Mouse (Mus musculus) mammary gland, adult 2 months (tissue): Measurements from ENCODE around the gene Idi2. TPM values are rescaled to one million over a fixed set of nuclear protein-coding genes. Genes with fewer than 3 reads are reported as not detected.

Experiments
- polyA plus RNA-seq: library from polyadenylated mRNA; depleted of rRNA; stranded (reverse); fragments of >200 nt; gene quantifications from 2 replicates; pipeline ENCODE4 v1.2.3, GENCODE M21; 2012; ENCODE audit warnings: low replicate concordance; rRNA removed

Idi2 gene
- polyA plus RNA-seq: not detected in 2 replicates

DNA sequence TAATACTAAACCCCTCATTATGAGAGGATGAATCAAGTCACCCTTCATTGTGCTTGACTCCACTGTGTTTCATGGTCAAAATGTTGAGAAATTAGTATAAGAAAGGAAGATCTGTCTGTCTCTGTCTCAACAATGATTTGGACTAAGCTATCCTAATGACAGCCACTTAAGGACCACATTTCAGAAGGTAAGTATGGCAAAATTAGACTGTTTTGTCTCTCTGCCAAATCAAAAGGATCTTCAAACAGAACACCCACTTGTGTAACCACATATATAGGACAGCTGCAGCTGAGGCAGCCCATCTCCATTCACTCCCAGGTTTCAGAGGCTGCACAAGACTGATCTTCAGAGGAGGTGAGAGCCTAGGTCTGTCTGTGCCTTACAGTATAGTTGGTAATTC lies at the start of gene Idi2:
TSS of gene Idi2 (plus strand) at position 301 of the 400 bp plus-strand sequence.

DNA sequence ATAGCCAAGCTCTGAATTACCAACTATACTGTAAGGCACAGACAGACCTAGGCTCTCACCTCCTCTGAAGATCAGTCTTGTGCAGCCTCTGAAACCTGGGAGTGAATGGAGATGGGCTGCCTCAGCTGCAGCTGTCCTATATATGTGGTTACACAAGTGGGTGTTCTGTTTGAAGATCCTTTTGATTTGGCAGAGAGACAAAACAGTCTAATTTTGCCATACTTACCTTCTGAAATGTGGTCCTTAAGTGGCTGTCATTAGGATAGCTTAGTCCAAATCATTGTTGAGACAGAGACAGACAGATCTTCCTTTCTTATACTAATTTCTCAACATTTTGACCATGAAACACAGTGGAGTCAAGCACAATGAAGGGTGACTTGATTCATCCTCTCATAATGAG lies 4.5 kb upstream of the Idi2 start, which contains the start of gene Gm9745:
TSS of gene Gm9745 (minus strand) at position 101 of the 400 bp plus-strand sequence.

DNA sequence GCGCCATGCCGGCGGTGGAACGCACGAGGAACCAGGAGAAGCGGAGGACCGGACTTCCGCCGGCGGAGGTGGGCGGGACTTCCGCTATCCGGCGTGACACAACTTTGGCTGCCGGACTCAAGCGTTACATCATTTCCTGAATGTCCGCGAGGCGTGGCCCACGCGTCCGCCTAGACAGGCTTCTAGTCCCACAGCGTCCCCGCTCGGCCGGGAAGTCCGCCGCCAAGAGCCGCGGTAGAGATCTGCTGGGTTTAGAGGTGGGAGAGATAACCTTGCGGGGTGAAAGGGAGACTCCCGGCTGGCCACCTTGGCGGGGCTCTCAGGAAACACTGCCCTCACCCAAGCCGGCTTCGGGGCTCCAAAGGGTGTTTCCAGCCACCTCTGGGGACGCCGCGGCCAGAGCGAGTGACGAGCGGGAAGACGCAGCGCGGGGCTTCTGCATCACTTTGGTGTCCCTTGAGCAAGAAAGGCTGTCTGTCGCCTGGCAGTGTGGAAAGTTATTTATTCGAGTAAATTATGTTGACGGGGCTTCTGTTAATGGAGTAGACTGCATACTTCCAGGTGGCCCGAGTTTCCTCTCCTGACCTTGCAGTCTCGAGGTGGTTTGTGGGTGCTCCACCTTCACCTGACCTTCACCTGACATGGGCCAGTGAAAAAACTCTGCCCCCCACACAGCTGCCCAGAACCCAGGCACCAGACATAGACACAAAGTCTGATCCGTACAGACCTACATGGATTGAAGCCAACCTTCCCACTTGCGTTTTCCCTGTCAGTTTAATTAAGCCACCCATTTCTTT lies 43.5 kb downstream of the Idi2 start, which contains the start of gene Gtpbp4:
TSS of gene Gtpbp4 (minus strand) at position 94 of the 797 bp plus-strand sequence.

Other genes with a start within 250 kb of the Idi2 start
- gene Wdr37, start 81.0 kb upstream of the Idi2 start, polyA plus RNA-seq: 12.3 and 26.3 TPM in 2 replicates
- 7.3 and 15.5 TPM in 2 replicates for gene Idi1, start 67.4 kb upstream of the Idi2 start, polyA plus RNA-seq
- gene Gm9745, start 4.6 kb upstream of the Idi2 start, polyA plus RNA-seq: not detected in 2 replicates
- gene Gtpbp4, start 43.2 kb downstream of the Idi2 start, polyA plus RNA-seq: 5.0 and 12.2 TPM in 2 replicates
- gene Larp4b, start 141.0 kb downstream of the Idi2 start, polyA plus RNA-seq: 13.8 and 16.3 TPM in 2 replicates